Mouse (Mus musculus) layer of hippocampus, postnatal 36 days (tissue): ENCODE results near the gene Rpl37a. TPM values are rescaled to one million over a fixed set of nuclear protein-coding genes. Genes with fewer than 3 reads are reported as not detected.

Experiments
- DNase-seq, 2 experiments: peaks; one replicate each; pipeline ENCODE4 v3.0.0; 2022
- total RNA-seq, 2 experiments: library from RNA; stranded (reverse); gene quantifications; 2 replicates each; pipeline ENCODE4 v1.2.3; 2021

Rpl37a gene
- total RNA-seq, result 100 to 1,000 TPM; 568 to 629 TPM

GRCm38 (mm10) chr1:72710753-72711653 lies at the start of gene Rpl37a:
TSS of gene Rpl37a (plus strand) at chr1:72711290.
- DNase-seq, result peak; percentile 94 to 95

- DNase-seq, result no peak
Measured at GRCm38 (mm10) chr1:72673070-72673469, 38.0 kb upstream of the Rpl37a start.

GRCm38 (mm10) chr1:72696256-72696655 lies 14.8 kb upstream of the Rpl37a start:
- no peak for DNase-seq

- no peak for DNase-seq
Measured at GRCm38 (mm10) chr1:72698651-72699050, 12.4 kb upstream of the Rpl37a start.

GRCm38 (mm10) chr1:72700479-72700878 lies 10.6 kb upstream of the Rpl37a start, which contains the start of gene Ankar:
TSS of gene Ankar (minus strand) at chr1:72700579.
- no peak for DNase-seq

GRCm38 (mm10) chr1:72707525-72707924 lies 3.6 kb upstream of the Rpl37a start:
- no peak for DNase-seq

- DNase-seq, result no peak
Measured at GRCm38 (mm10) chr1:72711684-72712083, 594 bp downstream of the Rpl37a start.

- DNase-seq, result no peak
Measured at GRCm38 (mm10) chr1:72714547-72714946, 3.5 kb downstream of the Rpl37a start.

- no peak for DNase-seq
Measured at GRCm38 (mm10) chr1:72715065-72715464, 4.0 kb downstream of the Rpl37a start.

- DNase-seq, result no peak
Measured at GRCm38 (mm10) chr1:72715593-72716361, 4.7 kb downstream of the Rpl37a start.

- no peak for DNase-seq
Measured at GRCm38 (mm10) chr1:72716421-72716820, 5.3 kb downstream of the Rpl37a start.

- DNase-seq, result peak; percentile 51 to 55
Measured at GRCm38 (mm10) chr1:72716926-72717325, 5.8 kb downstream of the Rpl37a start.

- no peak for DNase-seq
Measured at GRCm38 (mm10) chr1:72717540-72717939, 6.5 kb downstream of the Rpl37a start.

- peak in 1 of 2 experiments; percentile 51 for DNase-seq
Measured at GRCm38 (mm10) chr1:72718846-72719245, 7.8 kb downstream of the Rpl37a start.

- DNase-seq, result no peak
Measured at GRCm38 (mm10) chr1:72720115-72720725, 9.1 kb downstream of the Rpl37a start.

- DNase-seq, result no peak
Measured at GRCm38 (mm10) chr1:72722646-72723045, 11.6 kb downstream of the Rpl37a start.

GRCm38 (mm10) chr1:72724354-72724753 lies 13.3 kb downstream of the Rpl37a start:
- no peak for DNase-seq

GRCm38 (mm10) chr1:72725941-72726340 lies 14.9 kb downstream of the Rpl37a start:
- DNase-seq, result no peak

- DNase-seq, result no peak
Measured at GRCm38 (mm10) chr1:72728781-72729180, 17.7 kb downstream of the Rpl37a start.

GRCm38 (mm10) chr1:72730126-72730525 lies 19.0 kb downstream of the Rpl37a start:
- no peak for DNase-seq

- no peak for DNase-seq
Measured at GRCm38 (mm10) chr1:72733191-72733691, 22.2 kb downstream of the Rpl37a start.

GRCm38 (mm10) chr1:72736397-72737125 lies 25.5 kb downstream of the Rpl37a start:
- DNase-seq, result no peak
